Mouse (Mus musculus): ENCODE measurements around the gene Tex26. TPM values are rescaled to one million over a fixed set of nuclear protein-coding genes. Genes with fewer than 3 reads are reported as not detected.

The Tex26 gene
- polyA plus RNA-seq, 1 experiment from 2014 or later, result 1.4 TPM

Other genes starting within 250 kb of the Tex26 start
- 6.0 and 6.6 TPM in 2 replicates for gene Alox5ap, start 174.9 kb upstream of the Tex26 start, polyA plus RNA-seq (2014; fragmentation: Nextera tagmentation; extraction: Ambion mirVana)
- 0.16 and 0.28 TPM in 2 replicates for gene Medag, start 27.9 kb upstream of the Tex26 start, polyA plus RNA-seq (2014; fragmentation: Nextera tagmentation; extraction: Ambion mirVana)
- gene Wdr95, start 89.0 kb downstream of the Tex26 start, polyA plus RNA-seq (2014; fragmentation: Nextera tagmentation; extraction: Ambion mirVana), result not detected in 2 replicates
- 133 and 139 TPM in 2 replicates for gene Hsph1, start 196.7 kb downstream of the Tex26 start, polyA plus RNA-seq (2014; fragmentation: Nextera tagmentation; extraction: Ambion mirVana)
- 14.8 and 19.3 TPM in 2 replicates for gene B3glct, start 238.6 kb downstream of the Tex26 start, polyA plus RNA-seq (2014; fragmentation: Nextera tagmentation; extraction: Ambion mirVana)

All from neural tube, embryonic 11.5 days (tissue).